Mouse (Mus musculus) MEL (cell line): ENCODE measurements around the gene Pycr1. TPM values are rescaled to one million over a fixed set of nuclear protein-coding genes. Genes with fewer than 3 reads are reported as not detected.

Source experiments
- DNase-seq: peaks from one replicate; pipeline ENCODE4 v3.0.0; 2011; ENCODE audit warnings: low read depth, low spot score
- H3K27ac ChIP-seq: 2 replicates; pipeline ENCODE4 v1.5.1; 2012; ENCODE audit warnings: low read depth, mild to moderate bottlenecking, control low read depth, low read length, moderate library complexity; ENCODE audit not compliant: control insufficient read depth
- H3K27me3 ChIP-seq, 2 experiments: fragments of 150-350 bp in 1 of 2; sonication (generic) in 1 of 2; 2 replicates each; pipeline ENCODE4 v1.6.1; 2012; ENCODE audit warnings: low read length in 2 of 2, mild to moderate bottlenecking in 2 of 2, improper control_type of control experiment in 1 of 2, moderate library complexity in 1 of 2; ENCODE audit not compliant: insufficient read depth in 2 of 2, control insufficient read depth in 1 of 2
- H3K36me3 ChIP-seq, 2 experiments: 2 replicates each; pipeline ENCODE4 v1.6.1; 2012 to 2014; ENCODE audit warnings: low read length in 2 of 2, improper control_type of control experiment in 1 of 2, inconsistent platforms in 1 of 2, mild to moderate bottlenecking in 1 of 2; ENCODE audit not compliant: insufficient read depth in 2 of 2, control insufficient read depth in 1 of 2
- H3K4me1 ChIP-seq, 2 experiments: fragments of 150-350 bp in 1 of 2; sonication (generic) in 1 of 2; 2 replicates each; pipeline ENCODE4 v1.6.1; 2012; ENCODE audit warnings: low read length in 2 of 2, improper control_type of control experiment in 1 of 2, mild to moderate bottlenecking in 1 of 2; ENCODE audit not compliant: insufficient read depth in 2 of 2, control insufficient read depth in 1 of 2
- H3K4me3 ChIP-seq, 2 experiments: fragments of 150-350 bp in 1 of 2; sonication (generic) in 1 of 2; 2 replicates each; pipeline ENCODE4 v1.5.1; 2012; ENCODE audit warnings: low read depth in 2 of 2, low read length in 2 of 2, mild to moderate bottlenecking in 2 of 2, moderate library complexity in 2 of 2, control low read depth in 1 of 2, improper control_type of control experiment in 1 of 2; ENCODE audit not compliant: control insufficient read depth in 1 of 2, insufficient read depth in 1 of 2
- H3K79me2 ChIP-seq: 2 replicates; pipeline ENCODE4 v1.6.1; 2012; ENCODE audit warnings: mild to moderate bottlenecking, low read length, moderate library complexity; ENCODE audit not compliant: control insufficient read depth, poor library complexity, insufficient read depth
- H3K9ac ChIP-seq: 2 replicates; pipeline ENCODE4 v1.6.1; 2012; ENCODE audit warnings: low read depth, mild to moderate bottlenecking, control low read depth, low read length, moderate library complexity; ENCODE audit not compliant: control insufficient read depth, poor library complexity, severe bottlenecking
- H3K9me3 ChIP-seq: fragments of 150-350 bp; sonication (generic); replicated peaks from 2 replicates; pipeline ENCODE4 v1.6.1; 2012; ENCODE audit warnings: mild to moderate bottlenecking, low read length, improper control_type of control experiment, moderate library complexity; ENCODE audit not compliant: insufficient read depth
- BHLHE40 ChIP-seq: IDR thresholded peaks from 2 replicates; pipeline ENCODE4 v1.6.1; 2012; ENCODE audit warnings: low read depth, mild to moderate bottlenecking, inconsistent platforms, low read length, improper control_type of control experiment, borderline replicate concordance
- CHD1 ChIP-seq: IDR thresholded peaks from 2 replicates; pipeline ENCODE4 v1.6.1; 2012; ENCODE audit warnings: low read depth, mild to moderate bottlenecking, inconsistent platforms, low read length, improper control_type of control experiment
- CHD2 ChIP-seq: IDR thresholded peaks from 2 replicates; pipeline ENCODE4 v1.6.1; 2011; ENCODE audit warnings: low read length, improper control_type of control experiment
- ELF1 ChIP-seq: IDR thresholded peaks from 2 replicates; pipeline ENCODE4 v1.6.1; 2014; ENCODE audit warnings: low read depth, mild to moderate bottlenecking, inconsistent platforms, low read length, improper control_type of control experiment, moderate library complexity
- EP300 ChIP-seq, 2 experiments: IDR thresholded peaks; 2 replicates each; pipeline ENCODE4 v1.6.1; 2011; ENCODE audit warnings: improper control_type of control experiment in 2 of 2, low read length in 2 of 2, low read depth in 1 of 2, mild to moderate bottlenecking in 1 of 2
- ETS1 ChIP-seq: IDR thresholded peaks from 2 replicates; pipeline ENCODE4 v1.6.1; 2012; ENCODE audit warnings: low read depth, mild to moderate bottlenecking, inconsistent platforms, low read length, improper control_type of control experiment, moderate library complexity
- GABPA ChIP-seq: IDR thresholded peaks from 2 replicates; pipeline ENCODE4 v1.6.1; 2012; ENCODE audit warnings: low read depth, mild to moderate bottlenecking, inconsistent platforms, low read length, improper control_type of control experiment, moderate library complexity
- GATA1 ChIP-seq: IDR thresholded peaks from 2 replicates; pipeline ENCODE4 v1.6.1; 2011; ENCODE audit warnings: low read depth, low read length, improper control_type of control experiment
- HCFC1 ChIP-seq: IDR thresholded peaks from 2 replicates; pipeline ENCODE4 v1.6.1; 2012; ENCODE audit warnings: low read depth, mild to moderate bottlenecking, inconsistent platforms, low read length, improper control_type of control experiment, moderate library complexity
- MAFK ChIP-seq: IDR thresholded peaks from 2 replicates; pipeline ENCODE4 v1.6.1; 2011; ENCODE audit warnings: low read depth, mild to moderate bottlenecking, low read length, improper control_type of control experiment, borderline replicate concordance
- MAZ ChIP-seq: IDR thresholded peaks from 2 replicates; pipeline ENCODE4 v1.6.1; 2012; ENCODE audit warnings: low read depth, mild to moderate bottlenecking, inconsistent platforms, low read length, improper control_type of control experiment
- MEF2A ChIP-seq: IDR thresholded peaks from 2 replicates; pipeline ENCODE4 v1.6.1; 2014; ENCODE audit warnings: low read depth, mild to moderate bottlenecking, inconsistent platforms, low read length, improper control_type of control experiment; ENCODE audit not compliant: poor library complexity, insufficient replicate concordance, severe bottlenecking; ENCODE audit errors: extremely low read depth
- MXI1 ChIP-seq: IDR thresholded peaks from 2 replicates; pipeline ENCODE4 v1.6.1; 2011; ENCODE audit warnings: mild to moderate bottlenecking, low read depth, low read length, improper control_type of control experiment
- MYB ChIP-seq: IDR thresholded peaks from 2 replicates; pipeline ENCODE4 v1.6.1; 2011; ENCODE audit warnings: mild to moderate bottlenecking, low read depth, low read length, improper control_type of control experiment
- MYC ChIP-seq: IDR thresholded peaks from 2 replicates; pipeline ENCODE4 v1.6.1; 2011; ENCODE audit warnings: low read depth, mild to moderate bottlenecking, low read length, improper control_type of control experiment, moderate library complexity
- NELFE ChIP-seq: IDR thresholded peaks from 2 replicates; pipeline ENCODE4 v1.6.1; 2011; ENCODE audit warnings: low read depth, low read length, improper control_type of control experiment
- POLR2A ChIP-seq, 2 experiments: IDR thresholded peaks; 2 replicates each; pipeline ENCODE4 v1.6.1; 2011 to 2012; ENCODE audit warnings: low read length in 2 of 2, mild to moderate bottlenecking in 2 of 2, control low read depth in 1 of 2, improper control_type of control experiment in 1 of 2, low read depth in 1 of 2, moderate library complexity in 1 of 2; ENCODE audit not compliant: control insufficient read depth in 1 of 2, insufficient read depth in 1 of 2, poor library complexity in 1 of 2
- POLR2AphosphoS2 ChIP-seq: IDR thresholded peaks from 2 replicates; pipeline ENCODE4 v1.6.1; 2011; ENCODE audit warnings: low read length, improper control_type of control experiment
- RCOR1 ChIP-seq: IDR thresholded peaks from 2 replicates; pipeline ENCODE4 v1.6.1; 2012; ENCODE audit warnings: low read depth, mild to moderate bottlenecking, inconsistent platforms, low read length, improper control_type of control experiment
- SIN3A ChIP-seq: IDR thresholded peaks from 2 replicates; pipeline ENCODE4 v1.6.1; 2012; ENCODE audit warnings: low read length, improper control_type of control experiment, inconsistent platforms
- SMC3 ChIP-seq: IDR thresholded peaks from 2 replicates; pipeline ENCODE4 v1.6.1; 2011; ENCODE audit warnings: low read depth, low read length, improper control_type of control experiment
- TBP ChIP-seq: IDR thresholded peaks from 2 replicates; pipeline ENCODE4 v1.8.0; 2011; ENCODE audit warnings: low read depth, low read length, improper control_type of control experiment
- TCF12 ChIP-seq: IDR thresholded peaks from 2 replicates; pipeline ENCODE4 v1.6.1; 2014; ENCODE audit warnings: low read depth, mild to moderate bottlenecking, inconsistent platforms, low read length, improper control_type of control experiment, moderate library complexity
- UBTF ChIP-seq: IDR thresholded peaks from 2 replicates; pipeline ENCODE4 v1.6.1; 2012; ENCODE audit warnings: low read depth, mild to moderate bottlenecking, inconsistent platforms, low read length, improper control_type of control experiment, moderate library complexity, borderline replicate concordance; ENCODE audit not compliant: insufficient read depth
- USF1 ChIP-seq: IDR thresholded peaks from 2 replicates; pipeline ENCODE4 v1.6.1; 2014; ENCODE audit warnings: low read depth, mild to moderate bottlenecking, inconsistent platforms, low read length, improper control_type of control experiment, moderate library complexity
- ZKSCAN1 ChIP-seq: IDR thresholded peaks from 2 replicates; pipeline ENCODE4 v1.6.1; 2012; ENCODE audit warnings: low read depth, mild to moderate bottlenecking, inconsistent platforms, low read length, improper control_type of control experiment, moderate library complexity
- ZNF384 ChIP-seq: IDR thresholded peaks from 2 replicates; pipeline ENCODE4 v1.6.1; 2012; ENCODE audit warnings: low read depth, mild to moderate bottlenecking, inconsistent platforms, low read length, improper control_type of control experiment
- polyA plus RNA-seq, 2 experiments: library from polyadenylated mRNA; stranded (reverse) in 1 of 2; unstranded in 1 of 2; fragments of >175 nt in 1 of 2; fragments of >200 nt in 1 of 2; gene quantifications; 2 replicates each; pipeline versions ENCODE4 v1.2.1 to v1.2.4; 2012; ENCODE audit warnings: low replicate concordance in 2 of 2, low read depth in 1 of 2; ENCODE audit not compliant: insufficient read length in 2 of 2, insufficient read depth in 1 of 2, missing spikeins in 1 of 2
- total RNA-seq: library from RNA; depleted of rRNA; stranded (reverse); fragments of 300-350 nt; gene quantifications from 2 replicates; pipeline ENCODE4 v1.2.3, GENCODE M21; 2012

Pycr1 gene
- total and polyA plus RNA-seq, 3 experiments = 2.6 to 15.3 TPM; not detected in 1

DNA sequence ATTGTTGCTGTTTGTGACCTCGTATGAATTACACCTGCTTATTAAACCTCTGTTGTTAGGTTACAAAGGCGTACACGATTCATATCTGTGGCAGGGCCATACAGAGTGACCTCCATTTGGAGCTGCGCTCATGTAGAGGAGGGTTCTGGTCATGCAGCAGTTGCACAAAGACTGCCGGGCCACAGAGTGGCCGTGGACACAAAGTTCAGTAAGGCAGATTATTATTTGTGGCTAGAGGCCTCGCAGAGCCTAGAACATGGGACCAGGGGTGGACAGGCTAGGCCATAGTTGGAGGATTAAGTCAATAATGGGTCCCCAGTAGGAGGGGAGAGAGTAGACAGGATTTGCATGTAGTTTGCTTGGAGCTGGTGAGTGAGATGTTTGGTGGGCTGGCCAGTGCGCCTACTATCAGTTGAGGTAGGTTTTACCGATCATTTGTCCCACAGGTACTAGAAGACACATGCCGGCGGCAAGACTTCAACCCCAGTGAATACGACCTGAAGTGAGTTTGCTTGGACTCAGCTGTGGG lies 30.1 kb upstream of the Pycr1 start:
- no peak for DNase-seq
- H3K4me3 ChIP-seq = peak overlapping the region; percentile 68 to 70
- TF ChIP-seq NELFE (no peak), BHLHE40 (no peak), ZNF384 (no peak), ELF1 (no peak), TCF12 (no peak), MYB (no peak), POLR2AphosphoS2 (no peak), ETS1 (0 out of 2 replicates have a peak, but pooled peaks have one; percentile 7), MAZ (no peak), MXI1 (no peak), GABPA (no peak), RCOR1 (no peak), USF1 (no peak), MAFK (no peak), CHD1 (0 out of 2 replicates have a peak, but pooled peaks have one; percentile 12), CHD2 (no peak), HCFC1 (no peak)
- H3K36me3 ChIP-seq = peaks cover 0 to 11% of the 10 kb centered on the region in 2 experiments; a peak in 2 of 4 replicates
- H3K9ac ChIP-seq = peak overlapping the region; percentile 80
- no peaks in the 10 kb centered on the region for H3K9me3 ChIP-seq
- H3K4me1 ChIP-seq = peaks cover 0 to 11% of the 10 kb centered on the region in 2 experiments; a peak in 2 of 4 replicates
- H3K79me2 ChIP-seq = peaks cover 5% of the 10 kb centered on the region; the same call in 1 of the 2 replicates
- H3K27ac ChIP-seq = peak overlapping the region; percentile 70
- H3K27me3 ChIP-seq = no peaks in the 10 kb centered on the region

GRCm38 (mm10) chr11:120672687-120673593 lies 29.4 kb upstream of the Pycr1 start, which contains the start of gene Aspscr1:
Gene Aspscr1, plus strand, starts transcription at chr11:120672973.
- H3K27ac ChIP-seq = peak within 1 kb of the TSS; percentile 86
- H3K36me3 ChIP-seq = peaks cover 0 to 11% of the 10 kb centered on the region in 2 experiments; a peak in 2 of 4 replicates
- peak within 1 kb of the TSS; percentile 80 for H3K9ac ChIP-seq
- DNase-seq = peak; percentile 99
- H3K4me1 ChIP-seq = peaks cover 0 to 11% of the 10 kb centered on the region in 2 experiments; a peak in 2 of 4 replicates
- H3K79me2 ChIP-seq = peaks cover 5% of the 10 kb centered on the region; the same call in 1 of the 2 replicates
- H3K27me3 ChIP-seq = no peaks in the 10 kb centered on the region
- H3K9me3 ChIP-seq = no peaks in the 10 kb centered on the region
- peak within 1 kb of the TSS; percentile 68 to 70 for H3K4me3 ChIP-seq
- TF ChIP-seq TCF12 (peak; percentile 67), POLR2A (IDR thresholded peaks at IDR 0.05; ENCODE audit: control insufficient read depth in 1 of 2, insufficient read depth in 1 of 2, low read depth in 1 of 2, low read length in 2 of 2, poor library complexity in 1 of 2) (peak; percentile 85 to 94), RCOR1 (no peak), UBTF (no peak), ZKSCAN1 (no peak), ZNF384 (no peak), ETS1 (peak; percentile 58; the same call in 1 of the 2 replicates), MAZ (peak; percentile 74), GABPA (no peak; the same call in 1 of the 2 replicates), BHLHE40 (peak; percentile 96), GATA1 (no peak), EP300 (IDR thresholded peaks at IDR 0.05; ENCODE audit: low read depth in 1 of 2, low read length in 2 of 2) (peak in 1 of 2 experiments; percentile 55; a peak in 2 of 4 replicates), SIN3A (peak; percentile 76), TBP (peak; percentile 78), USF1 (peak; percentile 99), MYC (peak; percentile 95), SMC3 (no peak; the same call in 1 of the 2 replicates), NELFE (peak; percentile 89), MEF2A (no peak)
